Mouse (Mus musculus) adrenal gland, postnatal 4 days (tissue): Measurements from ENCODE around the gene Plppr1. TPM values are rescaled to one million over a fixed set of nuclear protein-coding genes. Genes with fewer than 3 reads are reported as not detected.

ENCODE experiments used
- DNase-seq, 2 experiments: peaks; one replicate each; pipeline ENCODE4 v3.0.0; 2021 to 2022; ENCODE audit warnings: low spot score in 2 of 2, mixed read lengths in 2 of 2
- long read RNA-seq, 2 experiments: library from polyadenylated mRNA; stranded (forward); transcript quantifications; one replicate each; pipeline ENCODE4 v2.0.0; 2021
- total RNA-seq, 2 experiments: library from RNA; stranded (reverse); gene quantifications; 2 replicates each; pipeline ENCODE4 v1.2.3; 2021

Plppr1 gene
- total RNA-seq, result 1 to 10 TPM; 1.2 to 1.7 TPM
- long read RNA-seq, experiment 1, partial matches to known transcripts, result 0 of 2 reads
- long read RNA-seq, experiment 1, other reads (novel, unspliced or antisense), result 1 of 2 reads
- long read RNA-seq, experiment 2, partial matches to known transcripts, result 0 of 4 reads
- long read RNA-seq, experiment 2, other reads (novel, unspliced or antisense), result 2 of 4 reads

DNA sequence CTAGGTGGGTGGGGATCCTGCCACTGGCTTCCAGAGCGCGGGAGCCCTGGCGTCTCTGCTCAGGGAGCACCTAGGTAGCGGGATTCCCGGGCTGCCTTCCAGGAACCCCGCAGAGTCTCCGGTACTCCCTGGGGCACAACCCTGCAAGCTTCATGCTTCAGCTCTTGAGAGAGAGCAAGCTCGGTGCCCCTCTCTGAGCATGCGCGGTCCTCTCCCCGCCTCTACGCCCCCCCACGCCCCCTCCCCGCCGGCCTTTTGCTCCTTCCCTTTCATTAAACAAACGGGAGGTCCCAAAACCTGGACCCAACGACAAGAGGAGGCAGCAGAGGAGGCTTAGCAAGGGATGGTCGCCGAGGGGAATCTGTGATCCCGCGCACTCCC lies at the start of gene Plppr1:
Plppr1 (plus strand) TSS at position 253 of the 381 bp plus-strand sequence.
- no peak for DNase-seq

DNA sequence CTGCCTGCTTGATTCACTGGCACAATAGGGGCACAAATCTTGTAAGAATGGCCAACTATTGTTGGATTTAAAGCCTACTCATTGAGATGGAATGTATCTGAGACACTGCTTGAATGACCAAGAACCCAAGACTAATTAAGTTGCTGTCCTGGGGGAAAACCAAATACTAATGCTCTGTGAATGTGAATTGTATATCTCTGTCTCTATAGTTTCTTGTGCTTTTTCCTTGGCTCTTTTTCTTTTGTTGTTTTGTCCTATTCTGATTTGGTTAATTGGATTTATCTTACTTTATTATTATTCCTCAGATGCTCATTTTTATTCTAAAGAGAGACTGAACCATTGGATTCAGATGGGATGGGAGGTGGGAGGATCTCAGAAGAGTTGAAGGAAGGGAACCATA lies 42.4 kb upstream of the Plppr1 start:
- no peak for DNase-seq

DNA sequence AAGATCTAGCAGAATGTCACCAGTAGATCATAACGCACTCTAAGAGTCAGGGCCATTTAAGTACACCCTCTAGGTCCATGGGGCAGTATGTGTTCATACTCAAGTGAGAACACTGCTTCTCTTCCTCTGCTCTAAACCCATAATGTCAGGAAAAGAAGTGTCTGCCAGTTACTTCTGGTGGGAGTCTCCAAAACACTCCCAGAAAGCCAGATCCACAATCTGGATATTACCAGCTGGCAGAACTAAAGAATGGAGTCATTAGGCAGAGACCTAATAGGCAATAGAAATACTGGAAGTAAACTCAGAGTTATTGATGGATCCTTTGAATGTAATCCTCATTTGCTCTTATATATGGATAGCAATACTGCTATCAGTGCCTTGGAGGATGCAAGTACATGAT lies 35.9 kb upstream of the Plppr1 start:
- no peak for DNase-seq

DNA sequence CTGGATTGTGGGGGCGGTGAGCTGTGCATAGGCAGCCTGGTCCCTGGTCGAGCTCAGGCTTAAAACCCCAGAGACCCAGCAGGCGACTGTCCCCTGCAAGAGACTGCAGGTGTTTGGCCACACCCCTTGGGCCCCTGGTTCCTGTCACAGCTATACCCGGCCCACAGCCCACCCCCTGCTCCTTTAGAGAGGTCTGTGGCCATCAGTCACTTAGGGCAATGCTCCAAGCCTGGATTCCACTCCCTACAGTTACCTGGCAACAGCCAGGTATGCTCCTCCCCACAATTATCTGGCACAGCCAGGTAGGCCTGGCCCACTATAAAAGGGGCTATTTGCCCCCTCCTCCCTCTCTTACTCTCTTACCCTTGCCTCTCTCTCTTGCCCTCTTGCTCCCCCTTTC lies 20.8 kb upstream of the Plppr1 start:
- no peak for DNase-seq

DNA sequence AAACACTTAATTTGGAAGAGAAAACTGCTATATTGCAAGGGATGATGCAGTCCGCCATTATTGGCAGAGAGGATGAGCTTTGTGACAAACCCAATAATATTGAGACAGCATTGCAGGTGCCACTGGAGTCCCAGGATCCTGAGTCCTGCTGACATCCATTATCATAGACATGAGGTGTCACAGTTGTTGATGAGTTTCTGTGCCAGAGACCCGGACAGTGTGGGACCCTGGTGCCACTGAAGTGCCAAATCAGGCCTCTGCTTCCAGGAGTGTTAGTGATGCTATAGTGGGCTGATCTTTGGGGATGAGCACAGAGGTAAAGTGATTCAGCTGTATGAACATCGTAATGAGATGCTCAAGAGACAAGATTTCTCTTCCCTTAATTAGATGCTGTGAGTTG lies 19.2 kb upstream of the Plppr1 start:
- DNase-seq, result no peak

DNA sequence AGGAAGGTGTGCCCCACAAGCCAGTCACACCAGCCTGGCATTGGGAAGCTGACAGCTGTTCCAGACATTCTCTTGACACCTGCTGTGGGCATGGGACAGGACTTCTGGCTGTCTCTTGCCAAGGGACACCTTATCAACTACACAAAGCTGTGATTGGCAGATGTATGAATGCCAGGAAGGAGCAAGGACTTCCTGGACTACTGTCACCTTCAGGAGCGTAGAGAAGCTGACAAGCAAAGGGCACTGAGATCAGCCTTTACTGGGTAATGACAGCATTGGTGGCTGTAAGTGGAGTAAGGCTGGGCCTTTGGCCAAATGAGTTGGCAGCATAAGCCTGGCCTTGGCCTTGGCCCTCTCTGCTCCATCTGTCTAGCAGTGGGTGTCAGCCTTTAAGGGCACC lies 17.4 kb upstream of the Plppr1 start:
- DNase-seq, result peak; percentile 28 to 37

DNA sequence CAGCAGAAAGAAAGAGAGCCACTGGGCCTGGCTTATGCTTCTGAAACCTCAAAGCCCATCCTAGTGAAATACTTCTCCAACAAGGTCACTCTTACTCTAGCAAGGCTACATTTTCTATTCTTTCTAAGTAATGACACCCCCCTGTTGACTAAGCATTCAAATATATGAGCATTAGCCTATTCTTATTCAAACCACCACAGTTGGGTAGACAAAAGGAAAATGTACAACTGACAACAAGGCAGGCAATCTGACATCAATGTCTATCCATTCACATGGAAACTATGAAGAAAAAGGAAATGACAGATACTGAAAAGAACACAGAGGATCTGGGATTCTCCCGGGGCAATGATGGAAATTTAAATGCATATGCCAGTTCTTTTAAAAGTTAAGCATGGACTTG lies 8.4 kb upstream of the Plppr1 start:
- DNase-seq, result no peak

DNA sequence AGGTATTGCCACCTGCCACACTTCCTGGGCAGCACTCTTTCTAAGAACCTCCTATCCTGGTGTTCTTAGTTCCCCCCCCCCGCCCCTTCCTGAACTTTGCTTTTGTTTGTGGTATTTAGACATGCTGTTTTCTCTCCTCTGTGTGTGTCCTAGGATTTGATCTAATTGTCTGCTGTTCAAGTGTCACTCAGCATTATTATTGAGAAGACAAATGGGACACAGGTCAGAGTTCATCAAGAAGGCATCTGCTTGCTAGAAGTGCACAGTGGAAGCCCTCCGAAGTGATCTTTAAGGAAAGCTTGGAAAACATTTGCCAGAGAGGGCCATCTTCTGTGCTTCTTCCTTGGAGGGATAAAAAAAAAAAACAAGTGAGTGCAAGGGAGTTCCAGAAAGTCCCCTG lies 1.2 kb upstream of the Plppr1 start:
- no peak for DNase-seq

DNA sequence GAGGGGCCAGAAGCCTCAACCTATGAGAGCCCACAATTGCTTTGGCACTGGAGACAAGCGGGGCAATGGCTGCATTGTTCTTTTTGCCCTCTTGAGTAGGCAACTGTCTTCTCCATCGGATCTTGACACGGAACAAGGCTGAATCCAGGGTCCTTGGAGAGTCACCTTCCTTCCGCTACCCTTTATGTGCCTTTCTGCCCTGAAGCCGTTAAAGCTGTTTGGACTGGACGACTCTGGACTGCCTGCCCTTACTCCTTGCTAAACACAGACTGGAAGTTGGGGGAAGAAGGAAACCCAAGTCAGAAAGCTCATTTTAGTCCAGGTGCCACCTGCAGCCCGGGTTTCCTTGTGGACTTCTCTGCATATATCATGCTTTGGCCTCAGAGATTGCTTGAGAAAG lies 516 bp upstream of the Plppr1 start:
- no peak for DNase-seq

DNA sequence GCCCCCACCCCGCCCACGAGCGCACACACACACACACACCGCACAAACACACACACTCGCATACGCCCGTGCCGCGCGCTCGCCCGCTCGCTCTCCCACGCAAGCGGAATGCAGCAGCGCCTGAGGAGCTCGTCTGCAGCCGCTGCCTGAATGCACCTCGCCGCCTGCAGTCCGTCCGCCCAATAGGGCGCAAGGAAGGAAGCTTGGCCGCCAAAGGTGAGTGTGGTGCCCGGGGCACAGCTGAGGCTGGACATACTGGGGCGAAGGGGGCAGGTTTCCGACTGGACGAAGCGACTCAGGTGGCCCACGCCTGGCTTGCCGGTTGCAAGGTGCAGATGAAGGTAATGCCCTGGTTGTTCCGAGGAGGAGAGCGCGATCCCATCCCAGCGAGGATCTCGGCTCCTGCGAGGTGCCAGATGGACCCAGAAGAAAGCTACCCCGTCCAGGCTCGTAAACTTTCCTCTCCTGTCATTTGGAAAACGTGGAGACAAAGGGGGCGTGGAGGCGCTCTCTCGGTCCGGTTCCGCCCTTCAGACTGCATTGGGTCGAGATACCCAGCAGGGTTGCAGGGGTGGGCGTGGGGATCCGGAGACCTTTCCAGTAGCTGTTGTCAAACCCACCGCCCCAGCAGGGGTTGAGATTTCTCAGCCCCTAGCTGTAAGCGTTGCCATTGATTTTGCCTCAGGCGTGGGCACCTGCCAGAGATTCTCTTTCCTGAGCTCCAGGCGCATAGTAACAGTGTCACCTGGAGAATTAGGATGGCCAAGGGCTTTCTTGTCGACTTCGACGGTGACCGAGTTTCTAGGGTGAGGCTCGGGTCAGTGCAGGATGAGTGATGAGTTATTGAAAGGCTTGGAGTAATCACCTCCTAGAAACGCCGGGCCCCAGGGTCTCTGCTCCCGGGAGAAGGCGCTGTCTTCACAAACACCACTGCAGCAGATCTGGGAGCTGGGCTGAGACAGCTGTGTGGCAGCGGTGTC lies 619 bp downstream of the Plppr1 start:
- peak in 1 of 2 experiments; percentile 2 for DNase-seq

DNA sequence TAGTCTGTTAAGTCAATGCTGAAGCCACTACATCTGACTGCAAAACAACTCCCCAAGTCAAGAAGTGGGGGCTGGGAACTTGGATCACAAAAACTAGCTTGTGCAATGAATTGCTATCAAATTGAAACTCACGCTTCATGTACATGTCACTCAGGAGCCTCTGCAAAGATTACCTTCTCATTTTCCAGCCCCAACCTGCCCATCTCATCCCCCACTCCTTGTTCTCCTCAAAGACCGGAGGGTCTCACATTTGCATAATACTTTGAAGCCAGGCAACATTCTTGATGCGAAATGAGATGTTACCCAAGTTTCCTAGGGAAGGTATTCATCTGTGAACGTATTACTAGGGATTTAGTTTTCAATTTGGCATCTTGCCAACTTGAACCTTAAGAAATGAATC lies 10.4 kb downstream of the Plppr1 start:
- no peak for DNase-seq

DNA sequence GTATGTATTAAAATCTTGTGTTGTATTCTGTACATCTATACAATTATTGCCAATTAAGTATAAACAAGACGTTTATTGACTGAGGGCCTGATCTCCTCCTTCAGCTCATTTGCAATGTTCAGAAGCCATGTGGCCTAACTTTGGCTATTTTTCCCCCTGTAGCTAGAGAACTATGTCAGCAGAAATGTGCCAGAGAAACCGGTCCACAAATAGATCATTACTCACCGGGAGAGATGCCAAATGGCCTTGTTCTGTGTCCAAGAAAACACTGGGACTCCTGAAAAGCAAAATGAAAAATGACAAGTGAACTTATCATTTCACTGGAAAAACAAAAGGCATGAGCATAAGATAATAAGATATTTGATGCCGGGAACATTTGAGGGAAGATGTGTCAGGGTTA lies 13.8 kb downstream of the Plppr1 start:
- peak; percentile 23 to 65 for DNase-seq

DNA sequence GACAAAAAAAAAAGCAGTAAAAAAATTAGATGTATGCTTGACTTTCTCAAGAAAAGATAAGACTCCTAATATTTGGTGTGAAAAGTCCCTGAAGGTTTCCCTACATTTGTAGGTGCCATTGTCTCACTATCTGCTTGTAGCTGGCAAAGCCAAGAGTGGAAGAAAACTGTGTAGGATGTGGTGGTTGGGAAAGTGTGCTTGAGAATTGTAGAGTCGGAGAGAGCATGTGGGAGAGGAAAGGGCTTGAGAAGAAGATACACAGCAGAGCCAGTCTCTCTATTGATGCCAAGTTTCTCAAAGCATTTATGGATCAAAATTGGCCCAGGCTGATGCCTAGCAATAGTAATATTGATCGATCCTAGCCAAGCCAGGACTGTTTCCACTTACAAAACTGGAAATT lies 16.8 kb downstream of the Plppr1 start:
- no peak for DNase-seq

DNA sequence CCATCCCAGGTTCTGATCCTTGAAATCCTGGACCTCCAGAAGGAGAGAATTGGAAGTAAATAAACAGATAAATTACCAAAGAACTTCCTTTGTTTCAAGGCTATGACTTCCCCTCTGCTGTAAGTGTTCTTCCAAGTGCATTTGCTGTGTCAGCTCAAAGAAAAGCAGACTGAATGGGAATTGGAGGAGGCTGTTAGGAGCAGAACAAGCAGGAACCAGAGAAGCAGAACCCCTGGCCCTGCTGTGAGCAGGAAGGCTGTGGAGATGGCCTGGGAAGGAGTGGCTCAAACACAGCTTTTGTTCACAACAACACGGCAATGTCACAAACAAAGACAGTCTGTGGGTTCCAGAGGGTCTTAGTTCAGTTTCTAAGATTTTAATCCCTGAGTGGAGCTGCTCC lies 20.3 kb downstream of the Plppr1 start:
- DNase-seq, result no peak

DNA sequence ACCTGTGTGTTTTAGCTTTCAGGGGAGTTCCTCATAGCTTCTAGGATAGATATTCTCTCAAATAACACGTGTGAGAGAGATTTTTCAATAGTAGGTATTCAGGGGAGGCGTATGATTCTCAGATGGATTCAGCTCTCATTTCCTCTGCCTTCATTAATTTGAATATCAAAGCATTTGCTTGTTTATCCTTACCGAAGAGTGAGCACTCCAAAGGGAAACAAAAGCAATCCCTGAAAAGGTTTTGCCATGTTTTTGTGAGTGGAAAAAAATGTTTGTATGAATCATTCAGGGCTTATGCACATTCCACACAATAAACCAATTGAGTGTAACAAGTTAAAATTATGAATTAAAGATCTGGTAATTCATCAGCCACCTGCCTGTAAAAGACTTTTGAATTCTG lies 29.1 kb downstream of the Plppr1 start:
- DNase-seq, result no peak

DNA sequence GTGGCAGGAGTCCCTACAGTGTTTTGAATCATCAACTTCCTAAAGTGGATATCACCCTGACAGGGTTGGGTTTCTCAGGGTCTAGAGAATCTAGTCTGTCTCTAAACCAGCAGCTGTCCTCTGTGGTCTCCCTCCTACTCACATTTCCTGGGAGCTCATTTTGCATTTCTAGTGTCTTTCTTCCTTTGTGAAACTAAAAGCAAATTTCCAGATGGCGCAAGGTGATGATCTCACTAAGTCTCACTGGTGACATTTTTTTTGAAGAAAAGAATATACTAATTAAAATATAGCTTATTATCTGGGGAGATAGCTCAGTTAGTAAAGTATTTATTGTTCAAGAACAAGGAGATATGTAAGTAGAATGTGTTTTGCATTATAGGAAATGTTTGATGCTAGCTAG lies 31.4 kb downstream of the Plppr1 start:
- no peak for DNase-seq

DNA sequence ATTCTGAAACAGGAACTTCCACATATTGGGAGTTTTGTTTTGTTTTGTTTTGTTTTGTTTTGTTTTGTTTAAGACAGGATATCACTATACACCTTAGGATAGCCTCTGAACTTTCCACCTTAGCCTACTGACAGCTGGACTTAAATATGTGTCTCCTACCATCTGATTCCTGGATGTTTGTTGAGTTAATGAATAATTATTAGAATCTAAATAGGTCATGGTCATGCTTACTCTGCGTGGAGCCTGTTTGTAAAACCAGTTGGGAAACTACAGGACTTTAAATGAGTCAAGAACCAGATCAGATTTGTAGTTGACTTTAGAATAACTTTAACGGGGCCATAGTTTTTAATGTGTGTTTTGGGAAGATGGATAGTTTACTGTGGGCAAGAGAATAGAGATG lies 40.4 kb downstream of the Plppr1 start:
- DNase-seq, result no peak

DNA sequence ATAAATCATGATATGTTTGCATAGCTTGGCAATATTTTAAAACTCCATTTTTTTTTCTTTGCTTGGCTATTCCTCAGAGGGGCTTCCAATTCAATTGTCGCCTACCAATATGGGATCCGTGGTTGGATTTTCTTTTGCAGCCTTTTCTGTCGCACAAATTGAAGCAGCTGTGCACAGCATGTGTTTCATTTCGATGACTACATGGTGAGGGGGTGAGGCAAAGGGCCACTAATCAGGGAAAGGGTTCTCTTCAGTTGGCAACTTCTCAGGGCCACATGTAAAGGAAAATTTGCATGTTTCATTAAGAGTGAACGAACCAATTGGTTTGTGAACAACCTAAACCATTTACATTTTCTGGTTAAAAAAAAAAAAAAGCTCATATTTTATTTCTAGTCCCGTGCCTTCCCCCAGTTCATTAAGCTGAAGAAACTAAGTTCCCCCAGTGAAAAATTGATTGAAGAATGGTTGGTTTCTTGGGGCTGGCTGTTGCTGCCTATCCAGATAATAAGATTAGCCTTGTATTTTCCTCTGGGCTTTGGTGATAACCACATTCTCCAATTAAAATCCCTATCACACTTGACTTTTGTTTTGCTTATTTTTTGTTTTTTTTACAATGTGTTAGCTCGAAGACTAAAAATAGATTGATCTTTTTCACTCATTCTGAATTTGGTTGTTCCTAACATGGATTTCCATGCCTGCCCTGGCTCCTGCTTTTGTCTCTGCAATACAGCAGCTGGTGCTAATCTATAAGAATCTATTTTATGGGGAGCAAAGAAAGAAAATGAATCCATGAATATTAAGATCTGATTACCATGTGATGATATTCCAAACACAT lies 43.1 kb downstream of the Plppr1 start:
- no peak for DNase-seq

DNA sequence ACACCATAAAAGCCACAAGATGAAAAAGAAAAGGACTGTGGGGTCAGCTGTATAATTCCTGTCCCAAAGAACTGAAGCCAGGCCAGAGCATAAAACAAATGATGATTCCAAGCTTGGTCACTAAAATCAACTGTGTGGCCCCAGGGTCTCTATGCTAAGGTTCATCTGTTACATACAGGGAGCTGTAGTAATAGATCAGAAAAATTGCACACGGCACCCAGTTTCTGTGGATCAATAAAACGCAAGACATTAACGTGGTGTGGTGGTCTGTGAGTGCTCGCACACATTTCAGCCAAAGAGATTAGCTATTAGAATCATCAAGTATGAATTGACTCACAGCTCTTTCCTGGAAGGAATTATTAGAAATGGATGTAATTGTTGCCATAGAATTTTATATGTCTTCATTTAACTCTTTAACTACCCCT lies 43.7 kb downstream of the Plppr1 start:
- DNase-seq, result no peak

DNA sequence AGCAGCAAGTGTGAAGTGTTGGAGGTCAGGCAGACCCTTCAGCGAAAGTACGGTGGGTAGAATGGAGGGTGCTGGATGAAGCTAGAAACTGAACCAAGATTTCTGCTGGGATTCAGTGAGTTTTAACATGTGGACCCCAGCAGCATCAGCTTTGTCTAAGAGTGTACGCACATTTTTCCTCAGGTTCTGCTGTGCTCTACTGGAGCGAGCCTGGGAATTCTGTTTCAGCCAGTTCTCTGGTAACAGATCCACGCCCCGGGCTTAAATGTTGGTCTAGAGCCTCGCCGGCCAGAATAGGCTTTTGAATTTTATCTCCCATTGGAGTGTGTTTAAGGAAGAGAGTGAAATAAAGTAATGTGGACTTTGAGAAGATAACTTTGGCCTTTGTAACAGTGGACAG lies 45.8 kb downstream of the Plppr1 start:
- no peak for DNase-seq

DNA sequence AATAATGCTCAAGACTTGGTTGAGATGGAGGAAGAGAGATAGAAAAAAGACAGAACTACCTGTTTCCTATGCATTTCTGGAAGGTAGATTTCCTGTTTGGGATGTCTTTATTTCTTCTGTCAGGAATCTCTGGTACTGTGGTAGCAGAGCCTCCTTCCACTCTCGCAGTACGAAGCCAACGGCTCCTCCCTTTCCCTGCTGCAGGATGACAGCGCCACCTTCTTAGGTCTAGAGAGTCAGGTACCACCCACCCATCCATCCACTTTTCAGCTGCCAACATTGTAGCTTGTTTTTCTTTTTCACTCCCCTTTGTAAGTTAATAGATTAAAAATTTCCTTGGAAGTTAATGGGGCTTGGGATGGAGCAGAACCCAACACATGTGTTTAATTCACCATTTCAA lies 48.8 kb downstream of the Plppr1 start:
- no peak for DNase-seq

DNA sequence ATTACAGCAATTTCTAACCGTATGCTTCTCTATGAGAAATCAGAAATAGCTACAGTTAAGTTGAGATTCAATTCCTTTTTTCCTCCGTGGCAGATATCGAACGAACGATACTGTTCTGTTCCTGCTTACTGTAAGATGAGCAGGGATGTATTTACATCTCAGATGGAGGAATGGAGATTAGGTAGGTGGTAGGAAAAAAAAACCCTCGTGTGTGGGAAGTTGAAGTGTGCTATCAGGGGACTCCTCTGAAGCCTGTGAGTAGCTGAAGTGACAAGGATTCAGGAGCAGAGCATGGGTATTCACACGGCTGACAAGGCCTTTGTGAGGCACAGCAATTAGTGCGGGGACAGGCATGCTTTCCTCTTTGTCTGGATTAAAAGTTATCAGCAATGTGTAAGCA lies 49.3 kb downstream of the Plppr1 start:
- no peak for DNase-seq
